Mouse (Mus musculus) ZHBTc4 (cell line): Measurements from ENCODE around the gene St7.

Experiments used
- DNase-seq: peaks from one replicate; pipeline ENCODE4 v3.0.0-alpha.2; 2011; ENCODE audit warnings: low read depth, low spot score

The St7 gene

GRCm38 (mm10) chr6:17719423-17719822 is 26.7 kb downstream of the St7 start:
- DNase-seq, result no peak

- no peak for DNase-seq
Measured at GRCm38 (mm10) chr6:17720022-17720421, 27.3 kb downstream of the St7 start.

DNA sequence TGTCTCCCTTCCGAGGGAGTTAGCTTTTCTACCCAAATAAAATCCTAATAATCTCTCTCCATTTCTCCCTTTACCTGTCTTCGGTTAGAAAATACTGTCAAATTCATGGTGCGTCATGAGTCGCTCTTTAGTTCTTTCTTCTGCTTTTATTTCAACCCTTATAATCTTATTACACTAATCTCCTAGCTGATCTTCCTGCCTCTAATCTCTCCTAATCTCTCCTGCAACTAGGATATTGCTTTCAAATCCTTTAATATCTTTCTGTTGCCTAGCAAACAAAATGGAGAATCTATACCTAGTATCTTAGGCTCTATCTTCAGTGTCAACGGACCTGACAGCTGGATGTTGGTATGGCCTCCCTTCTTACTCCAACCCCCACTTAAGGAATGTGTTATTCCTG is 29.0 kb downstream of the St7 start:
- DNase-seq, result no peak

- DNase-seq, result peak; percentile 48
Measured at GRCm38 (mm10) chr6:17725841-17726460, 33.2 kb downstream of the St7 start.

- no peak for DNase-seq
Measured at GRCm38 (mm10) chr6:17727241-17727640, 34.5 kb downstream of the St7 start.

- DNase-seq, result no peak
Measured at GRCm38 (mm10) chr6:17727891-17728790, 35.4 kb downstream of the St7 start.

GRCm38 (mm10) chr6:17730122-17730521 is 37.4 kb downstream of the St7 start:
- DNase-seq, result no peak

GRCm38 (mm10) chr6:17731694-17732093 is 39.0 kb downstream of the St7 start:
- no peak for DNase-seq

DNA sequence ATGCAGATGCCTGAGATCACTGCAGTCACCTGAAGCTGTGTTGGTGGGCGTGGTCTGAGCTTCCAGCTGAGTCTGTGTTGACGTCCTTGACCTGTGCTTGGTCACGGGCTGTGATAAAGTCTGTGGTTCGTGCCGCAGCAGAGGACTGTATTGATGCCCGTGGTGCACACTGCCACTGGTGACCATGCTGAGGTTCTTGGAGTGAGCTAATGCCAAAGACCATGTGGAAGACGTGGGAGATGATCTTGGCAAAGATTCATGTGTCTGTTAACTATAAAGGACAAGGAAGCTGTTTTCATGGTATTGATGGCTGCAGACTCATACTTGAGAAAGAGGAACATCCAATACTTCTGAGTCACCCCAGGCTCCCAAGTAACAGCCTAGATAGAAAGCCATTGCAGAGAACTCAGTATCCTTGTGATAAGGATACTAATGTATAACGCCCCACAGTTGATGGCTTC is 41.2 kb downstream of the St7 start:
- peak; percentile 9 for DNase-seq

- no peak for DNase-seq
Measured at GRCm38 (mm10) chr6:17737262-17737948, 44.7 kb downstream of the St7 start.

DNA sequence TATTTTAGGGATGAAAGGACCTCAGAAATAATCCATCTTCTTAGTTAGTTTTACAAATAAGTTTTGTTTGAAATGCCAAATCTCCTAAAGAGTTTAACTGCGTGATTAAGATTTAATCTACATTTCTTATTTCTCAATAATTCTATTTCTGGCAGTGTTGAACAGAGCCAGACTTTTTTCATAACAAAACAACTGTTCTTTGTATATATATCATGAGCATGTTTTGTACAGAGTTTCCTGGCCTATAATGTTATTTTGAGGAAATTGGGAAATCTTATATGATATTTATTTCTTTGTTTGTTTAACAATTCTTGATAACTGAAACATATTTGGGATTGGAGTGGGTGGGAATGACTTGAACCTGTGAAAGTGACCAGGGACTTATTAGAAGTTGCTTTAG is 47.4 kb downstream of the St7 start:
- no peak for DNase-seq

DNA sequence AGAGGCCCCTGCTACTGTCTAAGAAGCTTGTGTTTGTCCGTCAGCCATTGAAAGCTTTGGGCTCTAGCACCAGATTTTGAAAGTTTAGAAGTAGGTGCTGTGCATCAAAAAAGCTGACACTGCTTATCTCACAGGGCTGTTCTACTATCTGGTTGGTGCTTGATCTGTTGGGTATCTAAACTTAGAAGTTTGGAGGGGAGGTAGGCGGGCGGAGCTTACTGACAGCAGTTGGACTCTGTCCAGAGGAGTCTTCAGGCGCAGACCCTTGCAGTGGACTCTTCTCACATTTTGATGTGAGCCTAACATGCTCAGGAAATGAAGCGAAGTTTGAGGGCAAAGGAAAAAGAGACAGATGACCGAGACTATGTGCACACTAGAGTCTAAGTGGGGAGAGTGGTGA is 48.9 kb downstream of the St7 start:
- no peak for DNase-seq

DNA sequence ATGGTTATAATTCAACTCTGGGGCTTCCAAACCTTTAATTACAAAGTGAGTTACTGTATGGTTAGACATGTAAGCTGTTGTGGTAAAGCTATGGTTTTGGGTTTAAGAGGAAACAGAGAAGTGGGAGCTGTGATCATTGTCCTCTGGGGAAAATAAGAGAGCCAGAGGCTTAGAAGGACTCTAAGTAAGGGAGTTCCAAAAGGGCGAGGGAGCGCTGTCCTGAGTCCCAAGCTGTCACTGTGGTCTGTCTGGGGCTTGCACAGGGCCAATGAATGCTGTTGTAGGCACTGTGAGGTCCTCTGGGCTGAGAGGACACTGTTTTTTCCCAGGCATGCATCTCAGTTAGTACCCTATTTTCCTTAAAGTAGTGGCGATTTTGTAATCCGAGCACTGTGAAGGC is 49.5 kb downstream of the St7 start:
- DNase-seq, result no peak

DNA sequence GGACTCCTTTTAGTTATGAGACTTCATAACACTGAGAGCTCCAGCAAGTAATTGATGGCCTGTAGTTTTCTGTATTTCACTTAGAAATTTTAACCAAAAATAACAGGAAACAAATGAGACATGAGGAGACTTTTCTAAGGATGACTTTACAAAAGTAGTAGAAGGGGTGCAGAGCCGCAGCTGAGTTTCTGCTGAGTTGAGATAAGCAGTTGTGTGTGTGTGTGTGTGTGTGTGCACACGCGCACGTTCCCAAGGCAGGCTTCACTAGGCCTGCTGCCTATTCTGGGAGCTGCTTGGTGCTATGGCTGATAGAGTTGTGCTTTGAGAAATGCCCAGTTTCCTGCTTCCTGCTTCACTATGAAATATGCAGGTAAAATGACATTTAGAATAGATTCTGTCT is 50.6 kb downstream of the St7 start:
- DNase-seq, result no peak

- no peak for DNase-seq
Measured at GRCm38 (mm10) chr6:17747724-17748123, 55.0 kb downstream of the St7 start.

- peak; percentile 83 for DNase-seq
Measured at GRCm38 (mm10) chr6:17748866-17749582, 56.3 kb downstream of the St7 start.

- DNase-seq, result no peak
Measured at GRCm38 (mm10) chr6:17749596-17749995, 56.9 kb downstream of the St7 start.

GRCm38 (mm10) chr6:17750041-17750660 is 57.4 kb downstream of the St7 start:
- DNase-seq, result no peak

GRCm38 (mm10) chr6:17750957-17751356 is 58.2 kb downstream of the St7 start:
- no peak for DNase-seq

DNA sequence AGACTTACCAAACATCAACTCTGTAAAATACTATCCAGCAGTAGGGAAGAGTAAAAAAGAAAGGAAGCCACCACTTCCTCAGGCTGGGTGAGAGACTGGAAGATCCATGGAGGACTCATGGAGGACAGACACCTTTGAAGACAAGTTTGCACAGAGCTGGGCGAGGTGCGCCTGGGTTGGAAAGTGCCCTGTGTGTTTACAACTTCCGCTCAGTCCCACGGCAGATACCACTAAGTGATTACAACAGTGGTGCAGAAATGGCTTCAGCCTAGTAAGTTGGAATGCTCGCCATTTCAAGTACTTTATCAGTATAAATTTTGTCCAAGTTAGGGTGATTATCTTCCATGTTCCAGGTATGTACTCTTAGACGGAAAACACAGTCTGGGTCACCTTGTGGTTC is 63.2 kb downstream of the St7 start:
- DNase-seq, result no peak

GRCm38 (mm10) chr6:17758568-17758967 is 65.8 kb downstream of the St7 start:
- no peak for DNase-seq
